Mouse (Mus musculus) megakaryocyte, embryonic 14.5 days (primary cell): Measurements from ENCODE around the gene Smoc2. TPM values are rescaled to one million over a fixed set of nuclear protein-coding genes. Genes with fewer than 3 reads are reported as not detected.

Experiments used
- H3K27me3 ChIP-seq: replicated peaks from 2 replicates; pipeline ENCODE3; 2012; ENCODE audit warnings: inconsistent platforms
- H3K36me3 ChIP-seq: replicated peaks from 2 replicates; pipeline ENCODE3; 2012; ENCODE audit warnings: low read length, inconsistent platforms, mixed read lengths
- H3K4me1 ChIP-seq: 2 replicates; pipeline ENCODE4 v1.6.1; 2012; ENCODE audit warnings: inconsistent platforms
- H3K4me3 ChIP-seq: replicated peaks from 2 replicates; pipeline ENCODE3; 2012; ENCODE audit warnings: moderate library complexity, mild to moderate bottlenecking, inconsistent platforms
- H3K9me3 ChIP-seq: 2 replicates; pipeline ENCODE4 v1.6.1; 2012; ENCODE audit warnings: inconsistent platforms
- FLI1 ChIP-seq: IDR thresholded peaks from 2 replicates; pipeline ENCODE4 v1.6.1; 2012; ENCODE audit warnings: low read length, inconsistent platforms, mixed read lengths
- GATA1 ChIP-seq: IDR thresholded peaks from 3 replicates; pipeline ENCODE4 v1.6.1; 2012; ENCODE audit warnings: mixed read lengths, low read length, inconsistent platforms, borderline replicate concordance
- polyA plus RNA-seq: library from polyadenylated mRNA; stranded (reverse); fragments of >175 nt; gene quantifications from 2 replicates; pipeline ENCODE4 v1.2.3, GENCODE M21; 2012; ENCODE audit warnings: low replicate concordance; ENCODE audit not compliant: insufficient read depth

The Smoc2 gene
- polyA plus RNA-seq, 1 experiment: not detected

- Histone ChIP-seq H3K4me3 (peak overlapping the region; percentile 62), H3K27me3 (no peaks in the 10 kb centered on the region), H3K9me3 (0 out of 2 replicates have a peak, but pooled peaks cover 7% of the 10 kb centered on the region), H3K36me3 (no peaks in the 10 kb centered on the region), H3K4me1 (no peaks in the 10 kb centered on the region)
- TF ChIP-seq FLI1 (no peak), GATA1 (no peak)
Measured at GRCm38 (mm10) chr17:14372324-14373145, 93.2 kb downstream of the Smoc2 start.

- Histone ChIP-seq H3K4me1 (no peaks in the 10 kb centered on the region), H3K36me3 (no peaks in the 10 kb centered on the region), H3K27me3 (no peaks in the 10 kb centered on the region), H3K4me3 (no peak overlapping the region), H3K9me3 (no peaks in the 10 kb centered on the region)
- TF ChIP-seq GATA1 (no peak), FLI1 (no peak)
Measured at GRCm38 (mm10) chr17:14378692-14379446, 99.6 kb downstream of the Smoc2 start.

GRCm38 (mm10) chr17:14379518-14379917 is 100.2 kb downstream of the Smoc2 start:
- H3K4me3 ChIP-seq: no peak overlapping the region
- 0 out of 2 replicates have a peak, but pooled peaks cover 1% of the 10 kb centered on the region for H3K9me3 ChIP-seq
- H3K36me3 ChIP-seq: no peaks in the 10 kb centered on the region
- no peaks in the 10 kb centered on the region for H3K4me1 ChIP-seq
- TF ChIP-seq GATA1: no peak
- TF ChIP-seq FLI1: no peak
- H3K27me3 ChIP-seq: no peaks in the 10 kb centered on the region

GRCm38 (mm10) chr17:14379966-14380365 is 100.7 kb downstream of the Smoc2 start:
- H3K27me3 ChIP-seq: no peaks in the 10 kb centered on the region
- no peaks in the 10 kb centered on the region for H3K36me3 ChIP-seq
- H3K4me3 ChIP-seq: no peak overlapping the region
- 0 out of 2 replicates have a peak, but pooled peaks cover 3% of the 10 kb centered on the region for H3K9me3 ChIP-seq
- H3K4me1 ChIP-seq: no peaks in the 10 kb centered on the region
- TF ChIP-seq GATA1: no peak
- no peak for TF ChIP-seq FLI1

GRCm38 (mm10) chr17:14380526-14380925 is 101.2 kb downstream of the Smoc2 start:
- H3K9me3 ChIP-seq: 0 out of 2 replicates have a peak, but pooled peaks cover 3% of the 10 kb centered on the region
- TF ChIP-seq FLI1 (no peak), GATA1 (no peak)
- no peaks in the 10 kb centered on the region for H3K27me3 ChIP-seq
- no peaks in the 10 kb centered on the region for H3K36me3 ChIP-seq
- no peak overlapping the region for H3K4me3 ChIP-seq
- no peaks in the 10 kb centered on the region for H3K4me1 ChIP-seq

GRCm38 (mm10) chr17:14381482-14381881 is 102.2 kb downstream of the Smoc2 start:
- no peak overlapping the region for H3K4me3 ChIP-seq
- H3K9me3 ChIP-seq: peaks cover 7% of the 10 kb centered on the region; the same call in 1 of the 2 replicates
- TF ChIP-seq FLI1: no peak
- TF ChIP-seq GATA1: no peak
- no peaks in the 10 kb centered on the region for H3K27me3 ChIP-seq
- H3K4me1 ChIP-seq: no peaks in the 10 kb centered on the region
- no peaks in the 10 kb centered on the region for H3K36me3 ChIP-seq

- Histone ChIP-seq H3K9me3 (peaks cover 17% of the 10 kb centered on the region; the same call in 1 of the 2 replicates), H3K27me3 (no peaks in the 10 kb centered on the region), H3K4me3 (no peak overlapping the region), H3K4me1 (no peaks in the 10 kb centered on the region), H3K36me3 (no peaks in the 10 kb centered on the region)
- TF ChIP-seq GATA1: no peak
- no peak for TF ChIP-seq FLI1
Measured at GRCm38 (mm10) chr17:14383981-14384380, 104.7 kb downstream of the Smoc2 start.

GRCm38 (mm10) chr17:14384980-14385379 is 105.7 kb downstream of the Smoc2 start:
- no peak for TF ChIP-seq FLI1
- Histone ChIP-seq H3K4me1 (no peaks in the 10 kb centered on the region), H3K4me3 (no peak overlapping the region), H3K9me3 (peaks cover 17% of the 10 kb centered on the region; the same call in 1 of the 2 replicates), H3K27me3 (no peaks in the 10 kb centered on the region), H3K36me3 (no peaks in the 10 kb centered on the region)

GRCm38 (mm10) chr17:14387261-14387660 is 108.0 kb downstream of the Smoc2 start:
- Histone ChIP-seq H3K36me3 (no peaks in the 10 kb centered on the region), H3K4me1 (no peaks in the 10 kb centered on the region), H3K9me3 (peaks cover 20% of the 10 kb centered on the region; the same call in 1 of the 2 replicates), H3K4me3 (no peak overlapping the region), H3K27me3 (no peaks in the 10 kb centered on the region)
- TF ChIP-seq FLI1: no peak
- no peak for TF ChIP-seq GATA1

GRCm38 (mm10) chr17:14392443-14392842 is 113.1 kb downstream of the Smoc2 start:
- no peak overlapping the region for H3K4me3 ChIP-seq
- H3K9me3 ChIP-seq: peaks cover 11% of the 10 kb centered on the region; the same call in 1 of the 2 replicates
- H3K27me3 ChIP-seq: no peaks in the 10 kb centered on the region
- H3K4me1 ChIP-seq: no peaks in the 10 kb centered on the region
- H3K36me3 ChIP-seq: no peaks in the 10 kb centered on the region
- TF ChIP-seq GATA1 (no peak), FLI1 (no peak)
